Mouse (Mus musculus) lung, adult 2 months (tissue): ENCODE data around the gene Zfp958.

Source experiments
- CTCF ChIP-seq: fragments of 200-500 bp; IDR thresholded peaks from 2 replicates; pipeline ENCODE4 v1.5.1; 2011; ENCODE audit warnings: mild to moderate bottlenecking, low read length, control low read depth; ENCODE audit not compliant: insufficient read depth
- POLR2A ChIP-seq: fragments of 200-500 bp; IDR thresholded peaks from 2 replicates; pipeline ENCODE4 v1.6.1; 2011; ENCODE audit warnings: low read depth, mild to moderate bottlenecking, control low read depth, low read length, borderline replicate concordance; ENCODE audit errors: extremely low read depth

DNA sequence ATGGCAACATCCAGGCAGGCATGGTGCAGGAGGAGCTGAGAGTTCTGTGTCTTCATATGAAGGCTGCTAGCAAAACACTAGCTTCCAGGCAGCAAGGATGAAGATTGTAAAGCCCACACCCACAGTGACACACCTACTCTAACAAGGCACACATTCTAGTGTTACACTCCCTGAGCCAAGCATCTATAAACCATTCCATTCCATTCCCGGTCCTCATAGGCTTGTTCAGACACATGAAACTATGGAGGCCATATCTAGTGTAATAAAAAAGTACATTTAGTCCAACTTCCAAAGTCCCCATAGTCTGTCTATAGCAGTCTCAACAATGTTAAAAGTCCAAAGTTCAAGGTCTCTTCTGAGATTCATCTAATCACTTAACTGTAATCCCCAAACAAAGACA lies 28.3 kb upstream of the Zfp958 start:
- TF ChIP-seq CTCF = no peak
- no peak for TF ChIP-seq POLR2A
